Mouse (Mus musculus) testis, postnatal 10 days (tissue): ENCODE results near the gene Tlk1.

Experiments
- DNase-seq: peaks from one replicate; pipeline ENCODE4 v3.0.0; 2021; ENCODE audit warnings: low spot score

Gene Tlk1

GRCm38 (mm10) chr2:70825371-70826051, at the start of gene Tlk1:
Tlk1 (minus strand) TSS chr2:70825728.
- DNase-seq = peak; percentile 87

GRCm38 (mm10) chr2:70875129-70875528, 49.6 kb upstream of the Tlk1 start:
- peak; percentile 1 for DNase-seq

GRCm38 (mm10) chr2:70873168-70873567, 47.6 kb upstream of the Tlk1 start:
- DNase-seq = no peak

DNA sequence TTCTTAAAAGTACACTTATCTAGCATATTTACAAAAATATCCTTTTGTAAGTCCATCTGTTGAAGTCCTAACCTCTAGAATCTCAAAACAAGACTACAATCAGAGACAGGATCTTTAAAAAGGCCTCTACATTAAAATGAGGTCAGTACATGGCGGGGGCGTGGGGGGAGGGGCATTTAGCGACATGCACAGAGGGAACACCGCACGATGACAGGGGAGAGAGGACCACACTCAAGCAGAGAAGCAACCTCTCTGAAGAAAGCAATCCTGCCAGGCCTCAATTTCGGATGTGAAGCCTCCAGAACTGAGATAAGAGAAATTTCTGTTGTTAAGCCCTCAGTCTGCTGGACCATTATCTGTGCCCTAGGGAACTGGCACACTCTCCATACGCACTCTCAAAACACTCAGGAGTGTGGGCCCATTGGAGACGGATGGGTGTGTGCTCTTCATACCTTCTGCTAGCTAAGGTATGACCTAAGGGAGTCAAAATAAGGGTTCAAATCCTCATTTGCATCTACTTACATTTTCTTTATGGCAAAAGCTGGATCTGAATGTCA, 46.0 kb upstream of the Tlk1 start:
- no peak for DNase-seq

DNA sequence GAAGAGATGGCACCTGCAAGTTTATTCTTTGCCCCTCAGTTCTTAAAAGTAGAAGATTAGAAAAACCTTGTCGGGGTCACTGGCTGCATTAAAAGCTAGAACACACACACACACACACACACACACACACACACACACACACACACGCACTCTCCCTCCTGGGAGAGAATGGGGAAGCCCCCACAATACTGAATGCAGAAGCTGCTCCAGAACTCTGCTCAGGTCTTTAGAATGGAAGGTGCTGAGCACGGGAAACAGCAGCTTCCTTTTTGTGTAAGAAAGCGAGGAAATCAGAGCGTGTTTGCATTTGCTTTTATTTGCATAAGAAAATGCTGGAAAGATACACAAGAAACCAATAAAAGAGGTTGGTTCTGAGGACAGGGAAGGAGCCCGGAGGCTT, 45.3 kb upstream of the Tlk1 start:
- no peak for DNase-seq

GRCm38 (mm10) chr2:70869116-70869515, 43.6 kb upstream of the Tlk1 start:
- DNase-seq = no peak

DNA sequence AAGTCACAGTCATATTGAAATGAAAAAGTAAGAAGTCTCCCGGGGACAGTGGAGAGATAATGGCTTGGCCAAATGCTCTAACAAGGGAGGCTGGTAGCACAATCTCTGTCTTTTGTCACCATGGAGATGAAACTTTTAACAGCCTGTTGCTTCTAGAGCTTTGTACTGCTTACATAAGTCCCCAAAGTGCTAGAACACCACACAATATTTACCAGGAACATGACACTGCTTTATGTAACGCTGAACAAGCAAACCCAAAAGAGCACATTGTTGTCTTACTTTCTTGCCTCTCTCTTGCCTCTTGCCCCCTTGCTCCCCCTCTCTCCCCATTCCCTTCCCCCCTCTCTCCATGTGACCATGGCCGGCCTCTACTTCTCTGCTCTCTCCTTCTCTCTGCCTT, 41.7 kb upstream of the Tlk1 start:
- DNase-seq = no peak

GRCm38 (mm10) chr2:70862881-70863280, 37.4 kb upstream of the Tlk1 start:
- DNase-seq = no peak

DNA sequence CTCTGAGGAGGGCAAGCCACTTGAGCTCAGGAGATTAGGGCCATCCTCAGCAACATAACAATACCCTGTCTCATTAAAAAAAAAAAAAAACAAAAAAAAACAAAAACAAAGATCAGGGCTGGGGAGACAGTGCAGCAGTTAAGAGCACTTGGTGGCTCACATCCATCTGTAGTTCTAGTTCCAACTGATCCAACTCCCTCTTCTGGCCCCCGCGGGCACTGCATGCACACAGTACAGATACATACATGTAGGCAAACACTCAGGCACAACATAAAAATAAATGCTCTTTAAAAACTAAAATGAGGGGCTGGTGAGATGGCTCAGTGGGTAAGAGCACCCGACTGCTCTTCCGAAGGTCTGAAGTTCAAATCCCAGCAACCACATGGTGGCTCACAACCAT, 34.2 kb upstream of the Tlk1 start:
- peak; percentile 47 for DNase-seq

GRCm38 (mm10) chr2:70856971-70857370, 31.4 kb upstream of the Tlk1 start:
- DNase-seq = no peak

DNA sequence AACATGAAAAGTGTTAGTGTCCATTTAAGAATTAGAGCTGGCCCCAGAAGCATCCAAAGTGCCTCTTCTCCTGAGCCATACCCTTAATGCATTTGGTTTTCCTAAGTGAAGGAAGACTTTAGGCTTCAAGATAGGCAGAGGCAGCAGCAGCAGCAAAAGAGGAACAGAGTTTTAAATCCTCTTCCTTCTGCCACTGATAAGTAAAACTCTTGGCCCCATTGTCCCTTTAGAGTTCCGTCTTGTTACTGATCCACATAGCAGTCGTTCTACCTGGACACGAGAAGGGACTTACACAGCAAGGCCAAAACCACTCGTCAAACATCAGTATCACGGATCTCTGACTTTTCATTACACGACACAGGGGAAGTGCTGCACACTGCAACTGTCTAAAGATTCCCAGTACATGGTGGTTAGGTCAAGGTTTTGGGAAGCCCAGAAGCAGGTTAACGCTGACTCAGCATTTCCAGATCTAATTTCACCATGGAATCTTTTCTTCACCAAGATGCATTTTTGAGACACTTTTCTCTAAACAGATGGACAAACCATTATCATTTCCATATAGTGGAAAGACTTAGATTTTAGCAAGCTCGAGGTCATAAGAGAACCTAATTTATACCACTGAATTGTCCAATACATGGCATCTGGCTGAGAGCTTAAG, 28.8 kb upstream of the Tlk1 start:
- no peak for DNase-seq

DNA sequence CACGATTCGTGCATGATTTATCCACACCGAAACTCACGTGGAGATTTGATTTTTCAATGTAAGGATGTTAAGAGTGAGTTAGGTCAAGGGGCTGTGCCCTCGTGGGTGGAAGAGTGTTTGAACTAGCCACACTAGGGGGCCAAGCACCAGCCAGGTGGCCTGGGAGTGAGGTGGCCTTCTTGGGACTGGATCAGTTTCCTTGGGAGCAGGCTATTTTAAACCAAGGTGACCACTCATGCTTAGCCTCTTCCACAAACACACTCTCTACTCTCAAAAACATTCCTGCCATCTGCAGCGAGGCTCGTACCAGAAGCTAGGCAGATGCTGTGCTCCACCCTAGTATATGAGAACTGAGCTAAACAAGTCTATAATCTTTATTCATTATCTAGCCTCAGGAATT, 27.8 kb upstream of the Tlk1 start:
- no peak for DNase-seq

DNA sequence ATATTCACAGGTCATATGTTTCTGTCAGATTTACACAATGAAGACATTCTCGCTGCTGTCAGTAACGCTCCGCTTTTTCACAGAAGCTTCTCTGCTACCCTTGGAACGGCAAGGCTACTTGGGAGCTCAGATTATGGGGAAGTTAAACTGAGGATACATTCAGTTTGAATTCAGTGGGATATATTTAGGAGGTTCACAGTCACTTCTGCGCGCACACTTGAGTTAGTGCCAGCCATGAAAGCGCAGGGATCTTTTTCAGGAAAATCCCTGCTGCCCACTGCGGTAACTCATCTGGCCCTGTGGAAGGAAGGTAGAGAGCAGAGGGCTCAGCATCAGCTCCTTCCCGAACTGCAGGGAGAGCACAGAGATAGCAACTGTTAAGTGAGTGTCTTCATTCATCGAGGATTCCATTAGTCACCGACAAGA, 27.3 kb upstream of the Tlk1 start:
- no peak for DNase-seq

GRCm38 (mm10) chr2:70852186-70852795, 26.8 kb upstream of the Tlk1 start:
- no peak for DNase-seq

GRCm38 (mm10) chr2:70845871-70846270, 20.3 kb upstream of the Tlk1 start:
- DNase-seq = no peak

- DNase-seq = no peak
Measured at GRCm38 (mm10) chr2:70844694-70845395, 19.3 kb upstream of the Tlk1 start.

GRCm38 (mm10) chr2:70842049-70842618, 16.6 kb upstream of the Tlk1 start:
- DNase-seq = no peak

- no peak for DNase-seq
Measured at GRCm38 (mm10) chr2:70838536-70839216, 13.1 kb upstream of the Tlk1 start.

GRCm38 (mm10) chr2:70836306-70836651, 10.8 kb upstream of the Tlk1 start:
- no peak for DNase-seq

DNA sequence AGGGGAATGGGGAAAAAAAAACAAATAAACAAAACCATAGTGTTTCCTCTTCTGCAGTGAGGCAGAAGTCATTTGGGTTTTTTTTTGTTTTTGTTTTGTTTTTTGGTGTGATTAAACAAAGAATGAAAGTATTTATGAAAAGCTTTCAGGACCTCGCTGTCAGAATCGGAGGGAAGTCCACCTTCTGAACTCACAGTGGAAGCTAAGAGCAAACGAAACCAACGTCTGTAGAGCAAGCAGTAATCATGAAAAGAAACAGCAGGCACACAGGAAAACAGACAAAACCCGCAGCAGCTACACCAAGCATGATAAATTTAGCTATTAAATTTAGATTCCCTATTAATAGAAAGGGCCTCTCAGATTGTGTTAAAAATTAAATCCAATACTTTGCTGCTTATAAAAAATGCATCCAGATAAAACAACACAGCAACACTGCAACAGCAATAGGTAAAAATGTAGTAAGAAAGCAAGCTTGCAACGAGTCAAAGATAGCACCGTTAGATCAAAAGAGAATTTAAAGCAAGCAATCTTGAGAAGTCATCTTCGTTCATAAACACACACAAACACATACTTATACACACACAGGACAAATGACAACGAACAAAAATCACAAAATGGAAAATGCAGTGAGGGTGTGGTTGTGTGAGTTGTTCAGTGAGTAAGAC, 10.2 kb upstream of the Tlk1 start:
- no peak for DNase-seq

GRCm38 (mm10) chr2:70835209-70835608, 9.7 kb upstream of the Tlk1 start:
- no peak for DNase-seq
